Mouse (Mus musculus): ENCODE measurements around the gene Mrpl21. TPM values are rescaled to one million over a fixed set of nuclear protein-coding genes. Genes with fewer than 3 reads are reported as not detected.

Mrpl21 gene
- polyA plus RNA-seq (2017; shearing (Covaris generic)): 100 to 1,000 TPM in 1 of 2 experiments, 10 to 100 TPM in 1; 88.6 to 126 TPM

GRCm38 (mm10) chr19:3282572-3283467 is at the start of gene Mrpl21, which contains the start of gene Ighmbp2:
Mrpl21 (plus strand) TSS chr19:3282901.
Ighmbp2 (minus strand) TSS chr19:3283017.
- ATAC-seq: peak; percentile 96

GRCm38 (mm10) chr19:3260016-3260415 is 22.7 kb upstream of the Mrpl21 start:
- no peak for ATAC-seq

GRCm38 (mm10) chr19:3260591-3260990 is 22.1 kb upstream of the Mrpl21 start:
- no peak for ATAC-seq

- ATAC-seq: no peak
These were observed 21.4 kb upstream of the Mrpl21 start for GRCm38 (mm10) chr19:3261336-3261735.

DNA sequence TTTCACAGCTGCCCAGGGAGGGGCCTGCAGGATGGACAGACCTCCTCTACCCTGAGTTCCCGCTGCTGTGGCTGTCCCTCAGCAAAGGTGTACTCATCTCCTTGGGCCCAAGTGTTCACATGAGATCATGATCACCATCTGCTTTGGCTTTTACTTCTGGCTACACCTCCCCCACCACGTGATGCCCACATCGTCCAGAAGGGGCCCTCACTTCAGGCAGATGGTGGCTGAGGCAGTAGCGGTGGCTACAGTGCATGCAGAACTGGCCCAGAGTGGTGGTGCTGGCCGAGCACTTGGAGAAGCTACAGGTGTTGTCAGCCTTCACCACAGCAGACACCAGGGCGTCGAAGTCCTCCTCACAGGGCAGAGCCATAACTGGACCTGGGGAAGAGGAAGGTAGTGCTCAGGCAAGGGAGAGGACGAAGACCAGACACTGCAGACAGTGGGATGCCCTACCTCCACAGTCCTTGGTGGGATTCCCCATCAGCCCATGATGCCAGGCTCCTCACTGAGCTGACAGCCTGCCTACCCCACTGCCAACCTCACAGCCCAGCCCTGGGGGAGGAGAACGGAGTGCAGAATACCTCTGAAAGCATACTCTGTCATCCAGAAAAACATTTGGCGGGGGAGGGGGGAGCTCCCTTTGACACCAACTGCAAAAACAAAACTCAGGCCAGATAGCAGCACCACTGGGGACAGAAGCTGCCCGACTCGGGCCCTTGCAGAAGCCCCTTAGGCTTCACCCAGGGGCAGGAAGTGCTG is 20.8 kb upstream of the Mrpl21 start:
- ATAC-seq: no peak

DNA sequence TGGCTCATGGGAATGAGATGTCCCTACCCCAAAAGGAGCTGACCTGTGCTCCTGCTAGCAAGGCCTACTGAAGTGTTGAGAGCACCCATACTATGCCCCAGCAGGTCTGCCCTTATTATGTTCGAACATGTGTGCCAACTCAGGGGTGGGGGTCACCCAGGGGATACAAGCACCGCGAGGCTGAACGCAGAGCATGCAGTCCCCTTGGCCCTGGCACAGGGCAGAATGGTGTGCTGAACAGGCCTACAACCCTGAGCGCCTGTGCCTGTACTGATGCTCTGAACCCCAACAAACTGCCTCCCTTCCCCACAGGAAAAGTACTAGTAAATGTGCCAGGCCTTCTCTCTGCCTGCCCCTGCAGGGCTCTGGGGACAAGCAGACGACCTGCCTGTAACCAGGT is 18.4 kb upstream of the Mrpl21 start:
- no peak for ATAC-seq

DNA sequence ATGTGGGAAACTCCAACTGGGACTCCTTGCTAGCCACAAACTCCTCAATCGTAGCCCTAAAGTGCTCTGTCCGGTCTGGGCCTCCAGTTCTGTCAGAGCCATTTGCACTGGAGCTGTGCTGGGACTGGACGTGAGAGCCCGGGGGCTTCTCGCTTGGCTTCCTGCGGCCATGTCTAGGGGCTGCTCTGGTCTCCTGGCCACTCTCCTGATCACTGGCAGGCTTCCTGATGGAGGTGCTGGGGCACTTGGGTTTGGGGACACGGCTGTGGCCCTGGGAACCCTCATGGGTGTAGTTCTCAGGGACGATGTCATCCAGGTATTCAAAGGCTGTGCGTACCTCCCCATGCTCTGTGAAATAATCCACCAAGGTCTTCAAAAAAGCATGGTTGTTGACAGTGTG is 17.5 kb upstream of the Mrpl21 start:
- no peak for ATAC-seq

DNA sequence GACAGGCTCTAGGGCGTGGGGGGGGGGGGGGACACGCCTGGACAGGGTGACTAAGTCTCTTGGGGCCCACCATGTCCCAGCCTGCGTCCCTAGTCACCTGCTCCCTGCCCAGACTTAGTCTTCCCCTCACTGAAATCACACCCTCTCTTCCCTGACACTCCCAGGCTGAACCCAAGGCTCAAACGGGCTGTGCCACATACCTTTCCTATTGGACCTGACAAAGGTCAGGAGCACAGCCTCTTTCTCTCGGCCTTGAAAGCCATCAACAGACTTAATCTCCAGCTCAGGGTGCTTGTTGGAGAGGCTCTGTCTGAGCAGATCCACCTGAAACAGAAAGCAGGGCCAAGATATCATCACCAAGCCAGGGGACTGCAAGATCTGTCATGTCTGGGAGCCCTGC is 16.6 kb upstream of the Mrpl21 start:
- no peak for ATAC-seq

DNA sequence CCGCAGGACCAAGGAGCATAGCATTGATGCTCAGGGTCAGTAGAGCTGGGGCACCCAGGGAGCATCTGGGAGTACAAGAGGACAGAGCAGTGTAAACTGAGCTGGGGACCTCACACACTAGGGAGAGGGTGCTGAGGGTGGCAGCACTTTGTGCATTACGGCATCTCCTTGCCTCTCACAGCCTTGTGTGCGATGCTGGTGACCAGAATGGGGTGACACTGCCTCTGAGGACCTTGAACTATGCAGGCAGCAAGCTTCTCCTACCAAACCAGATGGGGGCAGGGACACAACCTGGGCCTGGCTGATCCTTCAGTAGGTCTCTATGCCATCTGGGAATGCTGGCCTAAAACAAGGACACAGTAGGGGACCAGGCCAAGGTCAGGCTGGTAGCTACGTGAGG is 16.0 kb upstream of the Mrpl21 start:
- ATAC-seq: no peak

DNA sequence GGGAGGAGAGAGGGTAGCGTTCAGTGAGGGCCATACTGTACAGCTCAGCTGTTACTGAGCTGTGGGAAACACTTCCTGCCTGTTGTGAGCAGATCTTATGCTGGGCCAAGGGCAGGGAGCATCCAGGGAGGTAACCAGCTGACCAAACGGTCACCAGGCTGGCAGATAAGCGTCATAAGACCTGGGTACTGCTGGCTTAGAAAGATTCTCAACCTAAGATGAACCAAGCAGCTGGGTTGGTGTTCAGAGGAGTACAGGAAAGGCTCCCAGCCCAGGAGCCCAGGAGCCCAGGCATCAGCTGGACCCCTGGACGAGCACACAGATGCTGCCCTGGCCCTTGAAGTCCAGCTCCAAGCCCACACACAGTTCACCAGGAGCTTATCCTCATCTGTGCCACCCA is 15.4 kb upstream of the Mrpl21 start:
- no peak for ATAC-seq

- ATAC-seq: no peak
These were observed 14.3 kb upstream of the Mrpl21 start for GRCm38 (mm10) chr19:3268218-3268980.

DNA sequence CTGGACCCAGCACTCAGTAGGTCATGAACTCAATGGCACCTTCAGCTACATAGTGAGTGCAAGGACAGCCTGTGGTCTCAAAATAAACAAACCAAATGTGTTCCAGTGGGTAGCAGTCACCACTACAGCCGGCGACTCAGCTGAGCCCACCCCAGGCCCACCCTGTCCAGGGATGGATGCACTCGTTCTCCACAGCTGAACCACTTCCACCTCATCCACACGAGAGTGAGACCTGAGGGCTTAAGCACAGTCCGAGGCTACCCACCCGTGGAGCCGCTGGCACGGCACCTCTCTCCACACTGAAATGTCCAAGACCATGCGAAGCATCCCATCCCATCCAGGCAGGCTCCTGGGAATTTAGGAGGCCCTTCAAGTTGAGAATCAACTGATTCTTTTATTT is 13.4 kb upstream of the Mrpl21 start:
- ATAC-seq: no peak

DNA sequence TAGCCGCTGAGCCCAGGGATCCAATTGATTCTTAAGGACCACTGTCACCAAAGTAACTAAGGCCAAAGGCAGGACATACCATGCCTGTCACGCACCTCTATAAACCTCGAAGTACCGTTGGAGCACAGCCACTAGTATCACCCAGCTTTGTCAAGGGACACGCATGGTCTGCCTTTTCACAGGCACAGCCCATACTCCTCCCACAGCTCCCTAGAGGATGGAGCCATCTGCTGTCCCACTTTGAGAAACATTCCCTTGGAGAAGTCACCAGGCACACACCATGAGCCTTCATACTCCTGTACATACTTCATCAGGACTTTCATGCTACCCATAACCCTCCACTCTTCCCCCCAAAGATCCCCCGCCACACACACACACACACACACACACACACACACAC is 12.9 kb upstream of the Mrpl21 start:
- no peak for ATAC-seq

DNA sequence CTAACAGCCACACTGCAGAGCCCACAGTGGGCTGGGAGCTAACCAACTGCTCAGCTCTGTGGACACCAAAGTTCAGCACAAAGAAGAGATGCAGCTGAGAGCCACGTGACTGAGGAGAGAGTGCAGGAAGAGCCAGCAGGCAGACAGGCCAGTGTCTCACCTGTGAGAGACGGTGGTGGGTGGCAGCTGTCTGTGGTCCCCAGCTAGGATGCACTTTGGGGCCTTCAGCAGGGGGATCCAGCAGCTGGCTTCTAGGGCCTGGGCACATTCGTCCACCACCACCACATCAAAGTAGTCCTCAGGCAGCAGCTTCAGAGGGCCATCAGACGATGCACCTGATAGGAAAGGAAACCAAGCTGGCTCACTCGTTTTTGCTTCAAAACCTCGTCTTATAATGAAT is 11.3 kb upstream of the Mrpl21 start:
- no peak for ATAC-seq

DNA sequence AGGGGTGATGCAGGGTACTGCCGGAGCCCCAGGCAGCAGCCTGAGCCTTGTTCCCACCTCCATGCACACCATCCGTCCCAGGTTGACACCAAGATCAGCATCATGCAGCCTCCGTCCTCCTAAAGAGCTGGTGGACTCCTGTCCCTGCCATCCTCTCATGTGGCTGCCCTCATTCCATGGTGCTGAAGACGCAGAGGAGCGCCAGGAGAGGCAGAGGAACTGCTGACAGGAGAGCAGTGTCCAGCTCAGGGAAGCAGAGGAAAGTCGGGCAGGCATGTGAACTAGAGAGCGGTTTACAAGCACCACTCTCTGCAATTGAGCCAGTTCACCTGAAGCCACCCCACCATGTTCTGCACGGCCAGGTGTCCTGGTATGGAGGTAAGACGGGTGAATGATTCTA is 9.4 kb upstream of the Mrpl21 start:
- ATAC-seq: no peak

DNA sequence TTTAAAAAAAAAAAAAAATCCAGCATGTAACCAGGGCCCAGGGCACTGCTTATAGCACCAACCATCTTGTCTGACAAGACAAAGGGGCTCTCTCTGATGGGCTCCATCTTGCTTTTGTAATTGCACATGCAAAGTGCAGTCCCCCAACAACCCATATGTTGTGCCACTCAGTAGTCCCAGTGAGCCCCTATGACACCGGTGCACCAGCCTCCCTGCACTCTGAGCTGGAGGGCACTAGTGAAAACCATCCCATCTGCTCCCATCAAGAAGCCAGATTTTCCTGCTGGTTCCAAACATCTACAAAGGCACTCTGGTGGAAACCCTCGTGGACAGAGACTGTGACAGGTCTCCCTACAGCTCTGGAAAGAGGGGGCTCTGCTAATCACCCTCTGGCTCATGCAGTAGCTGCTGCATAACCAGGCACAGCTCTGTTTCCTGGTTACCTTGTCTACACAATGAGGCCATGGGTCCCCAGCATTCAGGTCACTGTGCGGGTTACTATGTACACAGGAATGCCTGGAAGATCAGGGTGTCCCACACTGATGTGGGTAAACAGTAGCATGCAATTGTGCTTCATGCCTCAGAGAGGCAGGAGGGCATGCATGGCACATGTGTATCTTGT is 6.8 kb upstream of the Mrpl21 start:
- ATAC-seq: no peak

- no peak for ATAC-seq
These were observed 815 bp upstream of the Mrpl21 start for GRCm38 (mm10) chr19:3281886-3282285.

GRCm38 (mm10) chr19:3289006-3289405 is 6.3 kb downstream of the Mrpl21 start:
- no peak for ATAC-seq

GRCm38 (mm10) chr19:3292028-3292427 is 9.3 kb downstream of the Mrpl21 start:
- ATAC-seq: no peak

GRCm38 (mm10) chr19:3292993-3293392 is 10.3 kb downstream of the Mrpl21 start:
- ATAC-seq: no peak

DNA sequence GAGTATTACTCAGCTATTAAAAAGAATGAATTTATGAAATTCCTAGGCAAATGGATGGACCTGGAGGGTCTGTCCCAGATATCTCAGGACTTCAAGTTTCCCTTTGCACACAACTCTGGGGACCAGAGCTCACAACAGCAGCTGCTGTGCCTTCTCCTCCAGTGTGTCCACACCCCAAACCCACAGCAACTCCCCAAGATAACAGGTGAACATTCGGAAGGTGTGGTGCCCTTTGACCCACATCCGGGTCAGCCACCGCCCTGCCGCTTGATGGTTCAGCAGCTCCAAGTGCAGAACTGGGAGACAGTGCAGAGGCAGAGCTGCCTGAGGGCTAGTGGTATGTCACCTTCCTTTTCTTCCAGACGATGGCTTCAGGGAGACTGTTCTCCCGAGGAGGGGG is 12.5 kb downstream of the Mrpl21 start:
- no peak for ATAC-seq

DNA sequence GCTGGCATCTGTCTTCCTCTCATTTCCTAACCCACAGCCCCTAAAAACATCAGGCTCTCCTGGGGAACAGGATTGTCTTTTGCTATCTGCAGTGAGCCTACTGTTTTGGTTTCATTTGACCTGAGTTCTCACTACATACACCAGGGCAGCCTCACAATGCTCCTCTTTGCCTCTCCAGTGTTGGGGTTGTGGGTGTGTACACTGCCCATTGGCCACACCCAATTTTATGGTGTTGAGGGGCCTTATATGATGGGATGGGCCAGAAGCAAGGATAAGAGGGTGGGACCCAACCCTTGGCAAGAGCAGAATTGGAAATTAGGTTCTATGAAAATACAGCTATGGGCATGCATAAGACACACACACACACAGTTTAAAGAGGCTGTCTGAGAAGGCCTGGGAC is 14.3 kb downstream of the Mrpl21 start:
- no peak for ATAC-seq

GRCm38 (mm10) chr19:3297775-3298174 is 15.1 kb downstream of the Mrpl21 start:
- ATAC-seq: no peak
